Mouse (Mus musculus): ENCODE measurements around the gene Rin2.

DNA sequence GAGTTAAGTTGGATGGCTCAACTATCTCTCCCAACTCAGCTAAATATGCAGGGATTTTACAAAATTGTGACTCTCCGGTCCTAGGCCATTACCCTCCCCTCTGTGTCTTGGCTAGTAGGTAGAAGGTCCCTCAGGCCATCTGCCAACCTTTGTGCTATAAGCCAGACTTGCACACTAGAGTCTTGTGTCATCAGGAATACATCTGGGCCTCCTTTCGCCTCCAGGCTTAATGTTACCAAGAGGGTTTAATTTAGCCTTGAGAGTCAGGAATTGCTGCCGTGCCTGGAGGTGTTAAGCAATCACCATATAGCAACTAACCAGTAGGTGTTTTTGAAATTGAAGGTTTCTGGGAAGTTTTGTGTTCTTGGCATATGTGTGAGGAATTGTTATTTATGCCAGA is 158.3 kb downstream of the Rin2 start:
- TF ChIP-seq CTCF (IDR thresholded peaks at IDR 0.05) (no peak), EP300 (IDR thresholded peaks at IDR 0.05) (no peak)

Data from lung, postnatal 0 days (tissue).